Mouse (Mus musculus) cerebellum, postnatal 25 days (tissue): ENCODE data around the gene Aaas.

ENCODE experiments used
- DNase-seq, 2 experiments: peaks; one replicate each; pipeline ENCODE4 v3.0.0; 2021; ENCODE audit warnings: mixed read lengths in 2 of 2

Gene Aaas

GRCm38 (mm10) chr15:102350138-102350941 is at the start of gene Aaas:
TSS of gene Aaas (minus strand) at chr15:102350771.
- peak; percentile 97 to 98 for DNase-seq

DNA sequence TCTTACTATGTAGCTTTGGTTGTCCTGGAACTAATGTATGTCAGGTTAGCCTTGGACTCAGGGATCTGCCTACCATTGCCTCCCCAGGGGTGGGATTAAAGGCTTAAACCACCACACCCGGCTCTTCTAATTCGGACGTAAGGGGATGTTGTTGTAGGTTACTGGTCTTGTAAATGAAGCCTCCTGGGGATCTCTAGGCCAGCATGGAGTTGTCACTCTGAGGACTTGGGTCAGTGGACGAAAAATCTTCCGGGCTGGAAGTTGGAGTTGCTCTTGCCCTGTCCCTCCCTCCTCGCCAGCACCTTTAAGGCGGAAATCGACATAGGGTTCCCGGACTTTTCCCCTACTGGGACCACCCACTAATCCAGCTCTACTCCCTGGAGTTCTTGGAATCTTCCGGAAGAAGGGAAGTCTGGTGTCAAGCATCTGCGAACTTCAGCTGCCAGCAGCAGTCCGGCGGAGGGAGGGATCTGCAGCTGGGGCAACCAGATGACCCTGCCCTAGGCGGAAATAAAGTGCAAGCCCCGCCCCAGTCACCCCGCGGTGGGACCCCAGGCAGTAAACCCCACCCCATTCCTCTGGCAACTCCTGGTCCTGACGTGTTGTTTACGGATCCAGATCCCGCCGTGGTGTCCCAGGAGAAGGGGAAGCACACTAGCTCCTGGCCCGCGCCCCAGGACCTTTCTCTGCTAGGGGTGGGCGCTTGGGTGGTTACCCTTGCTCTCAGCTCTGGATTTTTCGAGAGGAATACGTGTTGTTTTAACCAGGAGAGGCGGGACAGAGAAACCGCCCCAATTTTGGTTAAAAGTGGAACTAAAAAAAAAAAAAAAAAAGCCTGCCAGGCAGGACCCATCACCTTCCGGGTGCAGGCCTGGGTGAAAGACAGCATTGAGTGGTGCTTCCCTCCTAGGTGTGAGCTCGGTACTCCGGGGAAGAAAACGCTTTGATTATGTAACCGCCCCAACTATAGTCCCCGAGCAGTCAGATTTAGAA is 49.0 kb upstream of the Aaas start:
- DNase-seq = peak; percentile 55 to 66

- no peak for DNase-seq
Observed at GRCm38 (mm10) chr15:102398629-102399028, 48.1 kb upstream of the Aaas start.

DNA sequence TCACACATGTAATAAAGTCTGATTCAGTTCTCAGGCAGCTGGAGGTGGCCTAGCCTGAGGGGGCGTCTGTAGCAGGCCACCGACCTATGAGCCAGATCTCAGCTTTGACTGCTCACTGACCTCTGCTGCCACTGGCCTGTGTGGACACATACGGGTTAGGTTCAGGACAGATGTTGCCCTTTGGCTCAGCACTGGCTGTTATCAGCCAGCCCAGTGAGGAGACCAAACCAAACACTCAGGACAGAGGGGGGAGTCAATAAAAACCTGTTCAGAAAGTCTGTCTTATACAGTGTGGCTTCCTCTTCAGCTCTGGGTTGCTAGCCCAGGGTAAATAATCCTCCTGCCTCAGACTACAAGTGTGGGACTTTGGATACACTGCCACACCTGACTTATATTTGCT is 44.5 kb upstream of the Aaas start:
- no peak for DNase-seq

DNA sequence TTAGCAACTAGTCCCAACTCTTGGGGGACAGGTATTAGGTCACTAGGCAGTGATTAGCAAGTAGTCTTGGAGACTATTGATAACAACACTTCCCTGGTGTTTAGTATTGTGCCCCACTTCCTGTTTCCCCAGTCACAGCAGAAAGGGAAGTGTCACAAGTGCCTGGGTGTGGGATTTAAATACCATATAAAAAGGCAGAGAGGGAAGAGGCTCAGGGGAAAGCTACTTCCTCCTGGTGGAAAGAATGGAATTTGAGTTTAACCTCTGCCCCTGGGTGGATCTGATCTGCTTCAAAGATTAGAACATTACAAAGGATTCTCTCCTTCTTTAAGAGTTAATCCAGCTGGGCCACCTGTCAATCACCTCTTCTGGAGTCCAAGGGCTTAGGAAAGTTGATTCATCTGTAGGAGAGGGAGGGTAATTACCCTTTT is 43.0 kb upstream of the Aaas start:
- no peak for DNase-seq

- DNase-seq = no peak
Observed at GRCm38 (mm10) chr15:102392520-102392919, 41.9 kb upstream of the Aaas start.

GRCm38 (mm10) chr15:102388942-102389341 is 38.4 kb upstream of the Aaas start:
- no peak for DNase-seq

DNA sequence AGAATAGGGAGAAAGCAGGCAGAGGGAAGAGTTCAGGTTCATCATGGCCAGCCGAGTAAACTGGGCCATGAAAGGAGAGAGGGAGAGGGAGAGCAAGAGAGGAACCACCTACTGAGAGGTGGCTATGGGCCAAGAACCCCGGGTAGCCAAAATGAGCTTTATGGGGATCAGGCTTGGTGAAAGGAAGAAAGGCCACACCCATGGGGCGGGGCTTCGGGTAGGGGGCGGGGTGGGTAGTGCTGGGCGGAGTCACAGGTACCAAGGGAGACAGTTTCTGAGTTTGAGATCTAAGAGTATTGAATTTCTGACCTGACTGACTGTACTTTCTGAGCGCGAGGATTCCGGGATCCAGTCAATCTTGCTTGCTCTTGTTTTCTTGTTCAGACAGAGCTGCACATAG is 36.1 kb upstream of the Aaas start:
- DNase-seq = peak in 1 of 2 experiments; percentile 22

GRCm38 (mm10) chr15:102383671-102384070 is 33.1 kb upstream of the Aaas start:
- no peak for DNase-seq

DNA sequence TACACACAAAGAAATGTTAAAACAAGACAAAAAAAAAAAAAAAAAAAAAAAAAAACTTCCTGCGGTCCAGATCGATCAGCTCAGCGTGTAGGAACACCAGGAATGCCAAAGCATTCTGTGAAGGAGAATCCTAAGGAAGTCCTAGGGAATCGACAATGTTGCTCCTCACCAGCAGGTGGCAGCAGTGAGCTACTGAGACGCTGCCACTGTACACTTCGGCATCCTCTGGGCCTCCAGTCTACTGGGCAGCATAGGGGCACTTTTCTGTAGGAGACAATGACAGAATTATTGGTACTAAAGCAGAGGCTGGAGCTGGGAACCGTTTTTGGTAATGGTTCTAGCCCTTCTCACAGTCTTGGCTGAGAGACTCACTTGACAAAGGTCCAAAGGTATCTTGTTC is 31.0 kb upstream of the Aaas start:
- DNase-seq = peak; percentile 87 to 92

DNA sequence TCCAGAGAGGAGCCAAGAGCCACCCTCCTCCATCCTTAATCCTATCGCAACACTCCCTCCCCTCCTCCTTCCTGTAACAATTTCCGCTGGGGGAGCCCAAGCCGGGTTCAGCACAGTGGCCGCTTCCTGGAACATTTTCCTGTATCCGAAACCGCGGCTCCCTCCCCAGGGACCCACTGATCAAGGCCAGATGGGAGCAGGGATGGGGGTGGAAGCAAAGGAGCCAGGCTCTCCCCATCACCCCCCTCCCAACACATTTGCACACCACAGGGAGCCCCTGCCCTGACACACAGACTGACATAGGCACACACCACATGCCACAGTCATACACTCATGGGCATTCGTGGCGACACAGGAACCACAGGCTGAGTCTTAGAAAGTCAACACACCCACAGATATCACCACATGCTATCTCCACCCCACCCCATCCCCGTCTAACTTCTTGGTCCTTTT is 27.3 kb upstream of the Aaas start:
- peak; percentile 16 to 21 for DNase-seq

DNA sequence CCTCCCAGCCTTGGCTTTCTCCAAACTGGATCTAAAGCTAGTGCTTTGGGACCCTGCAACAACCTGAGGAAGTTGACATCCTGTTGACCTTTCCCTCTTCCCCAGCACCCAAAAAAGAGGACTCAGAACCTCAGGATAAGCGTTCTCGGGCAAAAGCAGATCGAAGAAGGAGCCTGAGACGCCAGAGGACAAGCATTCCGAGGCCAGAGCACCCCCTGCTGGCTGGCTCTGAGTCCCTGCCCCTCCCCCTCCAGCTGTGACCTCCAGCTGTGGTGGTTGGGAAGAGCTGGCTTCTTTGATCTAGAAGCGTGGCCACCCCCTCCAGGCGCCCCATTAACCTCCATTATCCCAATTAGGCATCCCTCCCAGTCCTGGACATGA is 26.6 kb upstream of the Aaas start:
- DNase-seq = peak; percentile 41 to 69

DNA sequence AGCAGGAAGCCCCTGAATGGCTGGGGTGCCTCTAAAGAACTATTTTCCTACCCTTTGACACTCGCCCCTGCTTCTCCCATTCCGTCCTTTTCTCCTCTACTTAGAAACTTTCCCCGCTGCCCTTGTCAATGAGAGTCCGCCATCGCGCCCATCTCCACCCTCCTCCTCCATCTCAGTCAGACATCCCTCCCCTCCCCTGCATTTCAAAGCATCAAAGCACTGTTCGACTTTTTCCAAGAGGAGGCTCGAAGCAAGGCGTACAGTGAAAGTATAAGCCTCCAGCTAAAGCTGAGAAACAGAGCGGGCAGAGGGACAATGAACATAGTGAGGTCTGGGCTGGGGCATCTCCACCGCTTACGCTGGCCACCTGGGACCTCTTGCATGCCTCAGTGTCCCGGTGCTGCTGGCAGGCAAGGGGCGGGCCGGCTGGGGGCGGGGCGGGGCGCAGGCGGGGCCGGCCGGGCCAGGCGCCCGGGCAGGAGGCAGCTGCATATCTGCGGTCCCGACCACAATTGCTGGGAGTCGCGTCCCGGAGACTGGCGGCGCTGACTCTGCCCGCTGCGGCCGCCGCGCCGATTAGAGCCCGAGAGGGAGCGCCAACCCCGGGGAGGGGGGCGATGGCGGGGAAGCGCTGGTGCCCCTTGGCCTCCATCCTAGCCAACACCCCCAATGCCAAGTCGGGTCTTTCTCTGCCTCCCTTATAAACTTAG is 26.0 kb upstream of the Aaas start:
- peak; percentile 34 to 60 for DNase-seq

DNA sequence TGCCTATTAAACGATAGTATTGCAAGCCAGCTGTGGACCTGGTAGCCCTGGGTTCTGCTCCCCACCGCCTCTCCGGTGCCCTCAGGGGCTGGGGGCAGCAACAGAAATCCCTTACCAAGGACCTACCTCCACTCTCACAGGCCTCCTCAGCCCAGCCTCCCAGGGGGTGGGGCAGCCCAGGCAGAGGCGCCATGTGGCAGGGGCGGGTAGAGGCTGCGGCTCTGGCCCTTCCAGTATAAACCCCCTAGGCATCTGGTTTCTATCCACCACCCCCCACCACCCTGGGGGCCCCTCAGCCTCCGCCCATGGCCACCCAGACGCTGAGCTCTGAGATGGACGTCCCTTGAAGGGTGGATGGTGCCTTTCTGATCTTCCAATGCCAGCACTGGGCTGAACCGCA is 20.2 kb upstream of the Aaas start:
- no peak for DNase-seq

- no peak for DNase-seq
Observed at GRCm38 (mm10) chr15:102369972-102370371, 19.4 kb upstream of the Aaas start.

DNA sequence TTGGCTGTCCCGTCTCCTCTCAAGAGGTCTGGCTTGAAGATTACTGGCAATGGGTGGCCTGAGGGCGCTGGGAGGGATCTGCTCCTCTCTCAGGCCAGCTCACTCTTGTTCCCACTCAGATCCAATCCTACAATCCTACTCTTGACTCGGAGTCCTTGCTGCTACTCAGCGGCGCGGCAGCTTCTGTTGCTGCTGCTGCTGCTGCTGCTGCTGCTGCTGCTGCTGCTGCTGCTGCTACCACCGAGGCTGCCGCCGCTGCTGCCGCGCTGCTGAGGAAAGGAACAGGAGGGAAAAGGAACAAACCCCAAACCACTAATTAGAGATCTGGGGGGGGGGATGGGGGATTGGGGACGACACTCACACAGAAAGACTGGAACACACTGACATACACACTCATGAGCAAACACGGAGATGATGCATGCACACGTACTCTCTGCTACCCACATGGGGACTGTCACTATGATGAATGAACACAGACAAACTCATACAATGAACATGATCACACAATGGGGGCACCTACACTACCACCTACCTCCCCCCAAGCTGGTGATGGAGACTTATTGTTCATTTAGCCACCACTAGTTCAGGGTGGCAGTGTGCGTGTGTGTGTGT is 16.3 kb upstream of the Aaas start, which contains the start of gene Sp7:
Sp7 (minus strand) TSS at position 450 of the 612 bp plus-strand sequence.
- no peak for DNase-seq

- no peak for DNase-seq
Observed at GRCm38 (mm10) chr15:102366238-102366637, 15.7 kb upstream of the Aaas start.

DNA sequence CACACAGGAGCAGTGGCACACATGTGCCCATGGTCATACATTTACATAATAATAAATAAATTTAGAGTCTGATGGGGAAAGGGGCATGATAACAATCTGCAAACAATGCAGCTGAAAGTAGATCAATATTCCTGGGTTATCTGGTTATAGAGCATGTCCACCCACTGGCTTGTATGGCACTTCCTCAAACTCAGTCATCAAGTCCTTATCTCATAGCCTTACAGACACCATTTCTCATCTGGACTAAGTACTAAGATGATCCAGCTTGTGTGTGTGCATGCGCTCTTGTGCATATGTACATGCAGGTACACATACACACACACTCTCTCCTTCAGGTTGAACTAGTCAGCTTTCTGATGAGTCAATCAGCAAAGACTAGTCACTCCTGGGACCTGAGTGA is 14.1 kb upstream of the Aaas start:
- no peak for DNase-seq

DNA sequence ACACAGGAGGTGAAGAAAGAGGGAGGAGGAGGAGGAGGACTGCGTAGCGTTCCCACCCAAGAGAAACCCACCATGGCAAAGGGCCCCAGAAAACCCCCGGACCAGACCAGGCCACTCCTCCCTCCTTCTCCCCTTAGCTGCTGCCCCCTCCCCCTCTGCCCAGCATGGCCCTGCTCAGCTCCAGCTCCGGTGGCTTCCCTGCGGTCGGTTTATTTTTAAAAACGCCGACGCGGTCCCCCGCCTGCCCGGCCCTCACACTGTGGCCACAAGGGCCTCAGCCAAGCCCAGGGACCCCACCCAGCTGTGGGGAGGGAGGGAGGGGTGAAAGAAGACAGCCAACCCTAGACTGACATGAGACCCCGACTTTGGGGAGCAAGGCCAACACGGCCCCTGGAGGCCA is 12.1 kb upstream of the Aaas start:
- DNase-seq = no peak

DNA sequence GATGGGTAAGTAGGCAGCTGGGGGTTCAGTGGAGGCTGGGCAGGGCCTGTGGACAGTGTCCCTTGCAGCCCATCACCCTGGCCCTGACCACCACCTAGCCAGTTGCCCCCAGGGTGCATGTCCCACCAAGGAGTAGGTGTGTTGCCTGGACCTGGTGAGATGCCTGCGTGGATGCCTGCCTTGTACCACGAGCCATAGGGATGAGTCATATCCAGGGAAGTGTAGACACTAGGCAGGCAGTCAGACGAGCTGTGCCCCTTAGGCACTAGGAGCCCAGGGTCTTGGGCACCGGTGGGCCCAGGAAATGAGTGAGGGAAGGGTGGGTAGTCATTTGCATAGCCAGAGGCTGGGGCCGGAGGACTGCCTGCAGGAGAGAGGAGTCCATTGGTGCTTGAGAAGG is 8.3 kb upstream of the Aaas start:
- DNase-seq = no peak

DNA sequence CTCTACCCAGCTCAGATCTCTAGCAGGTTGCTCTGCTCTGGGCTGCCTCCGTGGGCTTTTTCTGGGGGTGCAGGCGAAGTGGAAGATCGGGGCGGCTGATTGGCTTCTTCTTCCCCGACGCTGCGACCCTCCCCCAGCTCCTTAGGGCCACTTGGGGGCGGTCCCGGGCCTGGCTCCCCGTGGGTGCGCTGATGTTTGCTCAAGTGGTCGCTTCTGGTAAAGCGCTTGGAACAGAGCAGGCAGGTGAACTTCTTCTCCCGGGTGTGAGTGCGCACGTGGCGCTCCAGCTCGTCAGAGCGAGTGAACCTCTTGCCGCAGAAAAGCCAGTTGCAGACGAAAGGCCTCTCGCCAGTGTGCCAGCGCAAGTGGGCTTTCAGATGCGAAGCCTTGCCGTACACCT is 7.6 kb upstream of the Aaas start:
- no peak for DNase-seq
